Mouse (Mus musculus) kidney, postnatal 36 days (tissue): ENCODE results near the gene Fkbp3.
"Not testable (repeated sequence)": the region's sequence is repeated elsewhere in the genome, so short reads cannot be mapped to it uniquely, and the experiment has no call there.

Experiments
- DNase-seq, 2 experiments: peaks; one replicate each; pipeline ENCODE4 v3.0.0; 2021 to 2022; ENCODE audit warnings: mixed read lengths in 2 of 2

Fkbp3 gene

DNA sequence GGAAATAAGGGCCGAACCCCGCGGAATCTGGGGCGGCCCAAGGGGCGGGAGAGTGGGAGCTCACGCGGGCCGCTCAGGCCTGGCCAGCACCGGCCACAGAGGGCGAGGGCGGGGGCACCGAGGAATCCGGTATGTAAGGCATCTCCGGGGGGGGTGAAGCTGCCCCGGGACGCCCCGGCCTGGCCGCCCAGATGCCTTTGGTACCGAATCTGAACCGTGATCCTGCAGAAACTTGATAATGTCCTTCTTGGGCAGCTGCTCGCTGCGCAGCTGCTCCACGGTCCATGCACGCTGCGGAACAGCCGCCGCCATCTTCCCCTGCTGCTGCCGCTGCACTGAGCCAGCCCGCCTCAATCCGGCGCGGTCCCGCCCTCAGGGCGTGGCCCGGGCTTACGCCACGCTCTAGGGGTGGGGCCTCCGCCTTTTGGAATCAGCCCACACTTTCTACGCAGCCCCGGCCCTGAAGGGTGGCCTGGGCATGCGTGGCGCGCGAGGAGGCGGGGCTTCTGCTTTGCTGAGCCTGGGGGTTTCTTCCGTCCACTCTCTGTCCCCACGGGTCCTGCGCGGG is at the start of gene Fkbp3:
Fkbp3 (minus strand) TSS at position 397 of the 568 bp plus-strand sequence.
- peak; percentile 97 to 99 for DNase-seq

- DNase-seq, result no peak
Measured at GRCm38 (mm10) chr12:65119451-65119850, 45.6 kb upstream of the Fkbp3 start.

- DNase-seq, result no peak
Measured at GRCm38 (mm10) chr12:65118968-65119367, 45.2 kb upstream of the Fkbp3 start.

GRCm38 (mm10) chr12:65114978-65115377 is 41.2 kb upstream of the Fkbp3 start:
- DNase-seq, result not testable (repeated sequence)

- no peak for DNase-seq
Measured at GRCm38 (mm10) chr12:65113925-65114324, 40.1 kb upstream of the Fkbp3 start.

- DNase-seq, result no peak
Measured at GRCm38 (mm10) chr12:65112811-65113210, 39.0 kb upstream of the Fkbp3 start.

DNA sequence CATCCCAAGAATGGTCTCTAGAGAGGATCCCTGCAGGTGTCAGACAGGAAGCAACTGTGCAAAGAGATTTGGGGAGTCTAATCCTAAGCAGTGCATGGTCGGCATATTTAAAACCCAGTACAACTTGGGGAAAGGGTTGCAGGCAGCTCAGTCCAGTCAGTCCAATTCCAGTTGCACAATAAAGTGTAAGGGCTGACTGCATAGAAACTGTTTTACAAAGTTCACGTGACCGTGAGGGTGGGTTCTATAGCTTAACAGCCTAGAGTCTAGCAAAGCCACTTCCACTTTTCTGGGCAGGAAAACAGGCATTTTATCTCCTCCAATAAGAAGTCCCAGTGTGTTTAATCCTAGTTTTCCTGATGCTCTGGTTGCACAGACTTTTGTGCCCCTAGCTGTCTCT is 37.7 kb upstream of the Fkbp3 start:
- DNase-seq, result no peak

GRCm38 (mm10) chr12:65108746-65109145 is 34.9 kb upstream of the Fkbp3 start:
- no peak for DNase-seq

GRCm38 (mm10) chr12:65076906-65077305 is 3.1 kb upstream of the Fkbp3 start:
- DNase-seq, result no peak

GRCm38 (mm10) chr12:65075733-65076310 is 2.0 kb upstream of the Fkbp3 start:
- no peak for DNase-seq

DNA sequence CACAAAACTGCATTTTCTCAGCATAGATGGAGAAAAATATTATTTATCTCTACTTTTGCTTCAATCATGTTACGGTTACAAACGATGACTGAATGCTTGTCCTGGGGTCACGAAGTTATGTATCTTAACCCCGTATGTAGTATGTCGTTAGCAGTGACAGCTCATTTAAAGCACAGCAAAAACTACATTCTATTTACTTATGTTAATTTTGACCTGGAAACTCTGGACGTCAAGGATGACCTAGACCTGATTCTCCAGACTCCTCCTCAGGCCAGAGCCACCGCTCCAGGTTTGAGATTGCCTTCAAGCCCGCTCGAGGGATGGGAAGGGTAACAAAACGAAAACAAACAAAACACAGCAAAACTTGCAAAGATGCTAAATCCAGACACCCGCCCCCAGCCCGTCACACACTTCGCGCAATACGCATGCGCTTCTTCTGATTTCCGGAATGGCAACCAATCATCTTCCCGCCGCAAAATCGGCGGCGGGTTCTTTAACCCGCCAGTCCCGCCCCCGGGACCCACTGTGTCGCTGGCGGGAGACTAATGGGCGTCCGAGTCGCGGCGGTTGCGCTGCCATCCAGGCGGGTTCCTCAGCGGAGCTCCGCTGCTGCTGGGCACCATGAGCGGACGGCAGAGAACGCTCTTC is 1.4 kb upstream of the Fkbp3 start, which contains the start of gene Fancm:
Fancm (plus strand) TSS at position 519 of the 648 bp plus-strand sequence.
- peak; percentile 94 for DNase-seq

- DNase-seq, result no peak
Measured at GRCm38 (mm10) chr12:65074651-65075050, 844 bp upstream of the Fkbp3 start.

- DNase-seq, result no peak
Measured at GRCm38 (mm10) chr12:65072911-65073610, 746 bp downstream of the Fkbp3 start.

- no peak for DNase-seq
Measured at GRCm38 (mm10) chr12:65068409-65068808, 5.4 kb downstream of the Fkbp3 start.

DNA sequence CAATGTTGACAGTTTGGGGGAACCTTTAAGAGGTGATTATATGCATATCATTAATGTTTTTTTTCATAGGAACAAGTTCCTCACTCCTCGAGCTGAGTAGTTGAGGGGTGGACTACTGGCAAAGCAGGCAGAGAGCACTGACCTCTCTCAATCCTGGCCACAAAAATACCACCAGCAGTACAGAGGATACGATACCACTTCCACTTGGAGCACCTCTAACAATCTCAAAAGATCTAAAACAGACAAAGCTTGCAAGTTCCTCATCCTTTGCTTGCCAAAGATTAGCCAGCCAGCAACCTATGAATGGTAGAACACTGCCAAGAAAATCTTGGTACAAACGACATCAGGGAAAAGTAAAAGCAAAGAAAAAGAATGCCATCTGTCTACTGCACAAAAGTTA is 7.6 kb downstream of the Fkbp3 start:
- no peak for DNase-seq

DNA sequence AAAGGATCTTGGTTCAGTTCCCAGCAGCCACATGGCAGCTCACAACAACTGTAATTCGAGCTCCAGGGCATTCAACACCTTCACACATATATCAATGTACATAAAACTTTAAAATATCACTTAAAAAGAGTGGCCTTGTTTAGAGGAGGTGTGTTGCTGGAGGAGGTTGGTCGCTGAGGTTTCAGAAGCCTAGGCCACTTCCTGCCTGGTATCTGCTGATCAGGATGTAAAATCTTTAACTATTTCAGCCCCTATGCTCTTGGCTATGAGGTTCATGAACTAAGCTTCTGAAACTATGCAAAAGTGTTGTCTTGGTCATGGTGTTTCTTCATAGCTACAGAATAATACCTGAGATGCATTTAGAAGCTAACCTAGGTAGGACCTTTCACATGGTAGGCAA is 8.6 kb downstream of the Fkbp3 start:
- no peak for DNase-seq

- DNase-seq, result no peak
Measured at GRCm38 (mm10) chr12:65061082-65061481, 12.7 kb downstream of the Fkbp3 start.

DNA sequence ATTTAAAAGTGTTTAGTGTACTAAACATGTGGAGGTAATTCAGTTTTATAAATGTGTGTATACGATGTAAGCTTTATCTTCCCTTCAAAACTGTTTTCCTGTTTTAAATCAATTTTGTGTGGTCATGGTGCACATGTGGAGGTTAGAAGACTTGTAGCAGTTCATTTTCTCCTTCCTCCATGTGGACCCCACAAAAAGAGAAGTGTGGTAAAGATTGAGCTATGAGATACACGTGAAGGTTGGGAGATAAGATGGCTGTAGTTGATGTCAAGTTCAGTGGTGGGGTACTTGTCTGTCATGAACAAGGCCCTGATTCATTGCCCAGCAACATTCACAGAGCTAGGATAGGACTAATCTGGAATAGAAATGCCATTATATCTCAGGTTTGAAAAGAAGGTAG is 15.6 kb downstream of the Fkbp3 start:
- no peak for DNase-seq

GRCm38 (mm10) chr12:65048799-65049198 is 25.0 kb downstream of the Fkbp3 start:
- DNase-seq, result no peak

- DNase-seq, result no peak
Measured at GRCm38 (mm10) chr12:65037546-65037937, 36.3 kb downstream of the Fkbp3 start.

DNA sequence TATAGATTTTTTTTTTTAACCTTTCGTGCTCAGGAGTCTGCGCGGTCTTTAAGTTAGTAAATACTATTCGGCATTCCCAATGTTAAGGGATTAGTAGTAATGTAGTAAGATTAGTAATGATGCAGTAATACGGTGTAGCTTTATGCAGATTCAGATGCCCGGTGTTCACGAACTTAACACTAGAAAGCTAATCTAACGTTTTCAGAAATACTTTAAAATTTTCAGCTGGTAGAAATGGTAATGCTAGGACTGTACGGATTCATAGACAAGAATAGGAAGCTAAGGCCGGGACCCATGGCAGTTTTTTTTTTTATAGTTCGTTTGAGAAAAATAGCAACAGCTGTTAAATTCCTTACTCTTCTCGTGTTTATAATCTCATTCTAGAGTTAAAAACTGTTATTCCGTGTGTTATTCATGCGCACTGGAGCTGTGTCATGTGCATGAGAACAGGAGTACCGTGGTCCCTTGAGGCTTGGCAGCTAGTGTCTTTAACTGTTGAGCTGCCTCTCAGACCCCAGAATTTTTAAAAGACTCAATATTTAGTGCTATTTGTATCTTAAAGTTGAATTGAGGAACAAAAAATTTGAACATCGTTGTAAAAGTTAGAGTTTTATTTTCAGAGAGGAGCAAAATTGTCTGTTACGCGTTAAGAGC is 36.8 kb downstream of the Fkbp3 start:
- DNase-seq, result peak in 1 of 2 experiments; percentile 17

- DNase-seq, result peak; percentile 92 to 98
Measured at GRCm38 (mm10) chr12:65036190-65036870, 37.5 kb downstream of the Fkbp3 start, which contains the start of gene Prpf39. Prpf39 (plus strand) TSS chr12:65036333.

DNA sequence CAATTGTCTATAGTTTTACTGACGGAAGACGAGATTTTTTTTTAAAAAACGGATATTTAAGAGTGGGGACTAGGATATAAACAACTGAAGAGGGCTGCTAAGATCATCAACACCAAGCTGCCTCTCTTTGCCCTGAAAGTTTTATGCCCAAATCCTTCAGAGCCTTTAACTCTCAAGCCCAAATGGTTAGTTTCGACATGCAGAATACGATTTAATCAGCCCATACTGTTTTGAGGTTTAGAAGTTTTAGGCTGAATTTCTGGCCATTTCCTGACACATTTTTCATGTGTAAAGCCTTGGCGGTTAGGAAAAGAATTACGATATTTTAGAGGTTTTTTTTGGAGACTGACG is 38.0 kb downstream of the Fkbp3 start:
- no peak for DNase-seq
